Mouse (Mus musculus) forebrain, embryonic 11.5 days (tissue): ENCODE data around the gene Phactr4. TPM values are rescaled to one million over a fixed set of nuclear protein-coding genes. Genes with fewer than 3 reads are reported as not detected.

Experiments
- ATAC-seq: fragments of 200-750 bp; cut with Nextera tagmentation; replicated peaks from 2 replicates; pipeline ENCODE4 v1.8.0; 2017; ENCODE audit warnings: moderate TSS enrichment; ENCODE audit not compliant: low FRiP score
- DNase-seq: peaks from one replicate; pipeline ENCODE4 v3.0.0-alpha.2; 2017; ENCODE audit warnings: low spot score
- H3K27ac ChIP-seq: fragments of 300-500 bp; sonication (generic); 2 replicates; pipeline ENCODE4 v1.5.1; 2014; ENCODE audit warnings: low read depth, low read length
- H3K27me3 ChIP-seq: fragments of 300-500 bp; sonication (generic); 2 replicates; pipeline ENCODE4 v1.6.1; 2014; ENCODE audit warnings: mild to moderate bottlenecking, low read length, mixed read lengths; ENCODE audit not compliant: control insufficient read depth, insufficient read depth
- H3K36me3 ChIP-seq: fragments of 300-500 bp; sonication (generic); 2 replicates; pipeline ENCODE4 v1.6.1; 2014; ENCODE audit warnings: mild to moderate bottlenecking, low read length, moderate library complexity, mixed read lengths; ENCODE audit not compliant: control insufficient read depth, insufficient read depth
- H3K4me1 ChIP-seq: fragments of 300-500 bp; sonication (generic); replicated peaks from 2 replicates; pipeline ENCODE4 v1.6.1; 2014; ENCODE audit warnings: low read length, mixed read lengths; ENCODE audit not compliant: control insufficient read depth, insufficient read depth
- H3K4me2 ChIP-seq: fragments of 300-500 bp; sonication (generic); 2 replicates; pipeline ENCODE4 v1.6.1; 2014; ENCODE audit warnings: low read depth, mild to moderate bottlenecking, low read length, moderate library complexity, mixed read lengths; ENCODE audit not compliant: severe bottlenecking
- H3K4me3 ChIP-seq: fragments of 300-500 bp; sonication (generic); 2 replicates; pipeline ENCODE4 v1.5.1; 2014; ENCODE audit warnings: low read depth, low read length
- H3K9ac ChIP-seq: fragments of 300-500 bp; sonication (generic); 2 replicates; pipeline ENCODE4 v1.6.1; 2014; ENCODE audit warnings: low read length
- H3K9me3 ChIP-seq: fragments of 300-500 bp; sonication (generic); 2 replicates; pipeline ENCODE4 v1.6.1; 2016; ENCODE audit warnings: low read length, mixed read lengths; ENCODE audit not compliant: control insufficient read depth
- WGBS: fragments of 180-500 bp; shearing (Covaris S2); extraction: QIAGEN DNeasy Blood & Tissue Kit; methylation state at CpG from one replicate; pipeline ENCODE4 v1.1.7; 2014; 5-methylcytosine and 5-hydroxymethylcytosine counted together
- microRNA-seq: library from miRNA; unstranded; fragments of <30 nt; microRNA quantifications from one replicate; pipeline ENCODE4, GENCODE M21; 2016; ENCODE audit not compliant: insufficient number of aligned reads
- polyA plus RNA-seq: library from polyadenylated mRNA; unstranded; fragments of >200 nt; fragmentation: Nextera tagmentation; extraction: Ambion mirVana; gene quantifications from 2 replicates; pipeline ENCODE4 v1.2.1, GENCODE M21; 2014

The Phactr4 gene
- polyA plus RNA-seq, 1 experiment from 2014 or later, result 29.3 TPM

GRCm38 (mm10) chr4:132309140-132309848, 113.0 kb downstream of the Phactr4 start:
- Histone ChIP-seq H3K4me1 (no peaks in the 10 kb centered on the region; the same call in 1 of the 2 replicates), H3K4me3 (peak overlapping the region; percentile 73), H3K9ac (peak overlapping the region; percentile 87), H3K27ac (peak overlapping the region; percentile 74), H3K9me3 (no peaks in the 10 kb centered on the region), H3K36me3 (peaks cover 11% of the 10 kb centered on the region; the same call in 1 of the 2 replicates), H3K27me3 (no peaks in the 10 kb centered on the region), H3K4me2 (peak overlapping the region; percentile 72)
- DNase-seq (no peak), ATAC-seq (no peak)
- under 1% methylated on average over 15 of the region's 15 CpGs for WGBS

DNA sequence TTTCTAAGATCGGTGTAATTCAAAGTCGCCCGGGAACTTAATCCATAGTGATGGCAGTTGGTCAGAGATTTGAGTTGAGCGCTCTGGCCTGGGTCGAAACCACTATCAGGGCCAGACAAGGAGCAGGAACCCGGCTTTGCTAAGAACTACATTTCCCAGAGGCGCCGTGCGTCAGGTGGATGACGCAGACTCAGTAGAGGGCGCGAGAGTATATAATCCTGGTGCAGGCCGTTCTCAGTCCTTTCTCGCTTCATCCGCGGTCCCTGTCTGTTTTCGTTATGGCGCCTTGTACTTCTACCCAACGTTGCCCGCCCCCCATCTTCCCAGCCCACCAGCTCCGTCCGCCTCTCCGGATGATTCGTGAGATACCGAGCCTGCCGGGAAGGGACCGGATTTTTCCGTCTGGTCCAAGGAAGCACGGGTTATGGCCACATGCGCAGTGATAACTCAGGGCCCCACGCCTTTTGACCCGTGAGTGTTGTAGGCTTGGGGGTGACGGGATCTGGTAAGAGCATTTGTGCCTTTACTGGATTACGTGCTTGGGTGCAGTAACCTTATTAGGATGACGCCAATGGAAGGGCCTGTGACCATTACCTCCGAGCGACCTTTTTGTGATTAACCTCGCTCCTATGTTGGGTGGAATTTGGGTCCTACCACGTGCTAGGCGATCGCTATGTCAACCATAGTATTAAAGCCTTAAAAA, 113.7 kb downstream of the Phactr4 start:
- ATAC-seq (peak; percentile 92), DNase-seq (peak; percentile 90)
- H3K9me3 ChIP-seq, result no peaks in the 10 kb centered on the region
- H3K4me3 ChIP-seq, result peak overlapping the region; percentile 73
- peaks cover 11% of the 10 kb centered on the region; the same call in 1 of the 2 replicates for H3K36me3 ChIP-seq
- 1% methylated on average over 41 of the region's 41 CpGs for WGBS
- peak overlapping the region; percentile 87 for H3K9ac ChIP-seq
- H3K27me3 ChIP-seq, result no peaks in the 10 kb centered on the region
- no peaks in the 10 kb centered on the region; the same call in 1 of the 2 replicates for H3K4me1 ChIP-seq
- peak overlapping the region; percentile 74; the same call in 1 of the 2 replicates for H3K27ac ChIP-seq
- H3K4me2 ChIP-seq, result peak overlapping the region; percentile 72

DNA sequence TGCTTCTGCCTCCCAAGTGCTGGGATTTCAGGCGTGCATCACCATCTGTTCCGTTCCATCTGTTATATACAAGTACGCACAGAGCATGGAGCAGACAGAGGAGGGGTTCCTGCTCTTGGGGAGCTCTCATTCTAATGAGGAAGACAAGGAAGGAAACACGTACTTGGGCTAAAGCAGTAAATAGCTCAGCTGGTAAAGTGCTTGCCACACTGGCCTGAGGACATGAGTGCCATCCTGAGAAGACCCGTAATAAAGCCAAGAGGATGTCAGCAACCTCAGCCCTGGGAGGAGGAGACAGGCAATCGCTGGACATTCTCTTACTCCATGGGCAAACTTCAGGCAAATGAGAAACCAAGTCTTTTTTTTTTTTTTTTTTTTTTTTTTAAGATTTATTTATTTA, 116.3 kb downstream of the Phactr4 start:
- DNase-seq (no peak), ATAC-seq (no peak)
- Histone ChIP-seq H3K27me3 (no peaks in the 10 kb centered on the region), H3K27ac (no peak overlapping the region), H3K4me3 (no peak overlapping the region), H3K36me3 (peaks cover 8% of the 10 kb centered on the region; the same call in 1 of the 2 replicates), H3K9ac (no peak overlapping the region), H3K9me3 (no peaks in the 10 kb centered on the region), H3K4me2 (no peak overlapping the region), H3K4me1 (peaks cover 3% of the 10 kb centered on the region; the same call in 1 of the 2 replicates)
- WGBS, result 84% methylated on average over 6 of the region's 6 CpGs

Small RNAs within 50 kb of the gene (microRNA-seq; reads per million reads assigned to microRNA genes)
- not detected for gene Gm25707

Other genes with a start within 250 kb of the Phactr4 start
- gene Ythdf2, start 210.2 kb downstream of the Phactr4 start, polyA plus RNA-seq, result 158 and 161 TPM in 2 replicates
- gene Gmeb1, start 160.9 kb downstream of the Phactr4 start, polyA plus RNA-seq, result 45.4 and 50.1 TPM in 2 replicates
- gene Taf12, start 148.1 kb downstream of the Phactr4 start, polyA plus RNA-seq, result 66.8 and 68.0 TPM in 2 replicates
- 1.1 and 1.2 TPM in 2 replicates for gene Rab42, start 119.1 kb downstream of the Phactr4 start, polyA plus RNA-seq
- 88.9 and 89.5 TPM in 2 replicates for gene Trnau1ap, start 93.0 kb downstream of the Phactr4 start, polyA plus RNA-seq
- gene Rcc1, start 68.9 kb downstream of the Phactr4 start, polyA plus RNA-seq, result 93.2 and 103 TPM in 2 replicates
- gene Med18, start 41.4 kb upstream of the Phactr4 start, polyA plus RNA-seq, result 27.2 and 31.8 TPM in 2 replicates
- gene Sesn2, start 88.0 kb upstream of the Phactr4 start, polyA plus RNA-seq, result 9.4 and 9.5 TPM in 2 replicates
- gene Atpif1, start 111.2 kb upstream of the Phactr4 start, polyA plus RNA-seq, result 905 and 906 TPM in 2 replicates
- 208 and 217 TPM in 2 replicates for gene Dnajc8, start 113.1 kb upstream of the Phactr4 start, polyA plus RNA-seq
- gene Ptafr, start 141.6 kb upstream of the Phactr4 start, polyA plus RNA-seq, result 0.25 and 0.40 TPM in 2 replicates
- gene Eya3, start 216.5 kb upstream of the Phactr4 start, polyA plus RNA-seq, result 31.6 and 31.9 TPM in 2 replicates